Mouse (Mus musculus): Measurements from ENCODE around the gene C2cd3.

The C2cd3 gene

GRCm38 (mm10) chr7:100501027-100501843, 129.2 kb downstream of the C2cd3 start:
- peak; percentile 26 for DNase-seq

GRCm38 (mm10) chr7:100501844-100502373, 129.9 kb downstream of the C2cd3 start:
- no peak for DNase-seq

GRCm38 (mm10) chr7:100502374-100502922, 130.4 kb downstream of the C2cd3 start:
- DNase-seq = no peak

GRCm38 (mm10) chr7:100503076-100503475, 131.0 kb downstream of the C2cd3 start:
- DNase-seq = peak; percentile 44

- DNase-seq = no peak
These were observed 132.9 kb downstream of the C2cd3 start for GRCm38 (mm10) chr7:100504740-100505487.

GRCm38 (mm10) chr7:100506494-100506893, 134.5 kb downstream of the C2cd3 start:
- DNase-seq = no peak

GRCm38 (mm10) chr7:100508670-100509069, 136.6 kb downstream of the C2cd3 start:
- DNase-seq = no peak

GRCm38 (mm10) chr7:100511602-100512001, 139.6 kb downstream of the C2cd3 start:
- DNase-seq = no peak

- DNase-seq = no peak
These were observed 142.5 kb downstream of the C2cd3 start, which contains the start of gene Dnajb13 for GRCm38 (mm10) chr7:100514573-100514972. TSS of gene Dnajb13 (minus strand) at chr7:100514960.
